Mouse (Mus musculus) left cerebral cortex, adult 9 months (tissue): ENCODE data around the gene Dnajb14.
A peak's percentile ranks its signal among the peaks of the same experiment; 100 is the strongest.
"Not testable (repeated sequence)": the region's sequence is repeated elsewhere in the genome, so short reads cannot be mapped to it uniquely, and the experiment has no call there.

Source experiments
- DNase-seq, 2 experiments: peaks; one replicate each; pipeline ENCODE4 v3.0.0; 2022; ENCODE audit warnings: low spot score in 2 of 2

The Dnajb14 gene

GRCm38 (mm10) chr3:137917694-137918171, 50.3 kb downstream of the Dnajb14 start:
- no peak for DNase-seq

GRCm38 (mm10) chr3:137918172-137918931, 50.9 kb downstream of the Dnajb14 start, which contains the start of gene Lamtor3:
Gene Lamtor3, plus strand, starts transcription at chr3:137918506.
- peak; percentile 64 to 84 for DNase-seq

GRCm38 (mm10) chr3:137918932-137919311, 51.4 kb downstream of the Dnajb14 start:
- DNase-seq = peak; percentile 31 to 40

- DNase-seq = no peak
These were observed 51.9 kb downstream of the Dnajb14 start for GRCm38 (mm10) chr3:137919398-137919797.

- no peak for DNase-seq
These were observed 53.1 kb downstream of the Dnajb14 start for GRCm38 (mm10) chr3:137920594-137920993.

GRCm38 (mm10) chr3:137927010-137927409, 59.5 kb downstream of the Dnajb14 start:
- DNase-seq = no peak

GRCm38 (mm10) chr3:137929940-137930339, 62.5 kb downstream of the Dnajb14 start:
- DNase-seq = no peak

- DNase-seq = no peak
These were observed 65.3 kb downstream of the Dnajb14 start for GRCm38 (mm10) chr3:137932748-137933147.

GRCm38 (mm10) chr3:137933986-137934385, 66.5 kb downstream of the Dnajb14 start:
- DNase-seq = no peak

GRCm38 (mm10) chr3:137935570-137936525, 68.4 kb downstream of the Dnajb14 start:
- DNase-seq = no peak

- DNase-seq = no peak
These were observed 69.1 kb downstream of the Dnajb14 start for GRCm38 (mm10) chr3:137936541-137936940.

- peak in 1 of 2 experiments; percentile 26 for DNase-seq
These were observed 71.1 kb downstream of the Dnajb14 start for GRCm38 (mm10) chr3:137938608-137939007.

GRCm38 (mm10) chr3:137940757-137941156, 73.3 kb downstream of the Dnajb14 start:
- no peak for DNase-seq

GRCm38 (mm10) chr3:137941555-137941954, 74.1 kb downstream of the Dnajb14 start:
- DNase-seq = no peak

GRCm38 (mm10) chr3:137942098-137942622, 74.7 kb downstream of the Dnajb14 start:
- no peak for DNase-seq

GRCm38 (mm10) chr3:137943737-137944154, 76.3 kb downstream of the Dnajb14 start:
- DNase-seq = no peak

GRCm38 (mm10) chr3:137946827-137947226, 79.4 kb downstream of the Dnajb14 start:
- DNase-seq = no peak

GRCm38 (mm10) chr3:137947525-137947924, 80.0 kb downstream of the Dnajb14 start:
- no peak for DNase-seq

- DNase-seq = no peak
These were observed 82.9 kb downstream of the Dnajb14 start for GRCm38 (mm10) chr3:137950191-137950885.

- not testable (repeated sequence) for DNase-seq
These were observed 83.8 kb downstream of the Dnajb14 start for GRCm38 (mm10) chr3:137951302-137951701.

- no peak for DNase-seq
These were observed 84.3 kb downstream of the Dnajb14 start for GRCm38 (mm10) chr3:137951819-137952218.
